Mouse (Mus musculus): ENCODE results near the gene Hyal3. TPM values are rescaled to one million over a fixed set of nuclear protein-coding genes. Genes with fewer than 3 reads are reported as not detected.

Gene Hyal3
- polyA plus RNA-seq, 1 experiment from 2014 or later, result 0.96 TPM

DNA sequence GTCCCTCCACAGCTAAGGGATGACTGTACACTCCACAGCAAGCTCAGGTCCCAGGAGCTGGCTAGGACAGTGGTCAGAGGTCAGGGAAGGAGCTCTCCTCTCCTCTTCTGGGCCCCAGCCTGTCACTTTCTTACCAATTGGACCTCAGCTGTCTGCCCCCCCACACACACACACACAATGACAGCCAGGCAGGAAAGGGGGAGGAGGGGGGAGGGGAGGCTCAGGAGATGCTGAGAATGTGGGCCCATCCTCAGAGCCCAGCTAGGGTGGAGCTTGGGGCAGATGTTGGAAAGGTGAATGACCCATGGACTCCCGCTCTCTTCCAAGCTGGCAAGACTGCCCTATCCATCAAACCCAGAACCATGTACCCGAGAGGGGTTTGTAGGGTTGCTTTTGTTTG, 26.4 kb downstream of the Hyal3 start:
- no peak for ATAC-seq (ENCODE audit: low FRiP score)
- Histone ChIP-seq H3K36me3 (replicated peaks; ENCODE audit: control insufficient read depth, insufficient read depth) (no peaks in the 10 kb centered on the region), H3K27me3 (ENCODE audit: control insufficient read depth, insufficient read depth, low read length) (no peaks in the 10 kb centered on the region), H3K27ac (no peak overlapping the region), H3K4me1 (replicated peaks; ENCODE audit: control insufficient read depth, insufficient read depth, low read length) (peaks cover 29% of the 10 kb centered on the region), H3K4me2 (replicated peaks) (no peak overlapping the region; the same call in 1 of the 2 replicates), H3K4me3 (replicated peaks; ENCODE audit: low read length) (no peak overlapping the region), H3K9me3 (ENCODE audit: control insufficient read depth, low read length) (no peaks in the 10 kb centered on the region), H3K9ac (0 out of 2 replicates have a peak overlapping the region, but pooled peaks have one; percentile 20)
- WGBS, result 56% methylated on average over 2 of the region's 2 CpGs
- DNase-seq (ENCODE audit: low spot score), result no peak

DNA sequence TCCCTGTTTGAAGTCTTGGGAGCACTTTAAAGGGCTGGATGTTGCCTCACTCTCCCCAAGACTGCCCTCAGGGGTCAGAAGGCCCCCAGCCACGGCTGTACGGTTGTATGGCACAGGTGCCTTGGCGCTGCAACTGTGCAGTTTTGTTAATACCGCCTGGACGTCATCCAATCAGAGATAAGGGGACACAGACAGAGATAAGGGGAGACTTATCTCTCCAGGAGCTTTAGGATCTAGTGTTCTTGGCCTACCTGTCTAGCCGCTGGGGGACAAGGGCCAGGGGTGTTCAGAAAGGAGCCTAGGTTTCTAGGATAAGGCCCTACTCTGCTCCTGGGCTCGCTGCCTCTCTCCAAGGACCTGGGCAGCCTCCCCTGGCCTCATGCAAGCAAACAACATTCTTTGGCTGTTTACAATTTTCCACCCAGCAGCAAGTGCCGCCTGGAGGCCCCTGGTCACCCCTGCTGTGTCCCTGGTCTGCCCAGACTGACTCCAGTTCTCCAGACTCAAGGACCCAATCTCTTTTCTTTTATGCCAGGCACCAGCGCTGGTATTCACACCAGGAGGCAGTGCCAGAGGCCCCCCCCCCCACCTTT, 27.1 kb downstream of the Hyal3 start:
- H3K9ac ChIP-seq, result no peak overlapping the region
- WGBS, result 56% methylated on average over 9 of the region's 9 CpGs

DNA sequence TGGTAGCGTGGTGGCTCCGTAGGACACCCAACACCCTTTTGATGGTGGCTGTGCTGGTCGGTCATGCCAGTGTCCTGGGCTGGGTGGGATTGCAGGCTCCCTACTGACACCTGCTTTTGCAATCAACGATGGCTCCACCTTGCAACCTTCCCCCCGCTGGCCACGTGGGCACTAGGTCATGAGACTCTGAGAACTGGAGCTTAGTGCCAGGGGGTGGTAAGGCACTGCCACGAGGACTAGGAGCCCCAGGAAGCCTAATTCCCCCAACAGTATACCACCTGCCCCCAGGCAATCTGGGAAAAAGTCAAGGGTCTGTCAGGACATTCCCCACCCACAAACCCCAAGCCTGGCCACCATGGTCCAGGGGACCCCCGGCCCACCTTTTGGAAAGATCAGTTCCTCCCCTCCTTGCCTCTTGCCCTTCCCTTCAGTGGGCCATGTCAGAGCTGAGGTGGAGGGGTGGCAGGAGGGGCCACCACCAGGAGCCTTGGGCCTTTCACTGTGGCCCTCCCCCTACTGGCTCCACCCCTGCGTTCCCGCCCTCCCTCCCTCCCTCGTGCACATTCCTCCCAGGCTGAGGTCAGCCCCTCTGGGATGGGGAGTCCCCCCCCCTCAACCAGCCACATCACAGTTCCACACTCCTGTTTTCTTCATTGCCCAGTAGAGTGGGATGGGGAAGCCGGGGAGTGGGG, 28.3 kb downstream of the Hyal3 start, which contains the start of gene Sema3b:
Sema3b (minus strand) TSS at position 489 of the 692 bp plus-strand sequence.
- Histone ChIP-seq H3K27ac (no peak within 1 kb of the TSS), H3K9me3 (ENCODE audit: control insufficient read depth, low read length) (no peaks in the 10 kb centered on the region), H3K4me1 (replicated peaks; ENCODE audit: control insufficient read depth, insufficient read depth, low read length) (peaks cover 29% of the 10 kb centered on the region), H3K36me3 (replicated peaks; ENCODE audit: control insufficient read depth, insufficient read depth) (peaks cover 4% of the 10 kb centered on the region; the same call in 1 of the 2 replicates), H3K4me2 (replicated peaks) (no peak within 1 kb of the TSS), H3K27me3 (ENCODE audit: control insufficient read depth, insufficient read depth, low read length) (no peaks in the 10 kb centered on the region), H3K9ac (no peak within 1 kb of the TSS), H3K4me3 (replicated peaks; ENCODE audit: low read length) (no peak within 1 kb of the TSS)
- DNase-seq (ENCODE audit: low spot score) (no peak), ATAC-seq (ENCODE audit: low FRiP score) (no peak)
- WGBS, result 48% methylated on average over 12 of the region's 12 CpGs

More for the DNA sequence above, 27.1 kb downstream of the Hyal3 start:
- Histone ChIP-seq H3K4me2 (replicated peaks) (no peak overlapping the region), H3K27ac (no peak overlapping the region), H3K4me3 (replicated peaks; ENCODE audit: low read length) (no peak overlapping the region), H3K27me3 (ENCODE audit: control insufficient read depth, insufficient read depth, low read length) (no peaks in the 10 kb centered on the region), H3K9me3 (ENCODE audit: control insufficient read depth, low read length) (no peaks in the 10 kb centered on the region), H3K4me1 (replicated peaks; ENCODE audit: control insufficient read depth, insufficient read depth, low read length) (peaks cover 29% of the 10 kb centered on the region), H3K36me3 (replicated peaks; ENCODE audit: control insufficient read depth, insufficient read depth) (no peaks in the 10 kb centered on the region)
- DNase-seq (ENCODE audit: low spot score) (no peak), ATAC-seq (ENCODE audit: low FRiP score) (no peak)

DNA sequence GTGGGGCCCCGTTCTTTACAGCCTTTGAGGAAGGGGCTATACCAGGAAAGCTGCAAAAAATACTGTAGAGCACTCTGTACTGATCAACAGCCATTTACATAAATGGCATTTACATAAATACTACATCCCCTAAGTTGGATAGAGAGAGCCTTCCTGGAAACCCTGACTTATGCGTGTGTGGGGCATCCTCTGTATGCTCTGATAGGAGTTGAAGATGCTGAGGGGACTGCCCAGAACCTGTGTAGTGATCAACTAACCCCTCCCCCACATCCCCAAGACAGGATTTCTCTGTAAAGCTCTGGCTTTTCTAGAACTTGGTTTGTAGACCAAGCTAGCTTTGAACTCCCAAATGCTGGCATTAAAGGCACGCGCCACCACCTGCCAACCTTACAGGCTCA, 28.8 kb downstream of the Hyal3 start:
- Histone ChIP-seq H3K4me1 (replicated peaks; ENCODE audit: control insufficient read depth, insufficient read depth, low read length) (peaks cover 28% of the 10 kb centered on the region), H3K9me3 (ENCODE audit: control insufficient read depth, low read length) (no peaks in the 10 kb centered on the region), H3K27me3 (ENCODE audit: control insufficient read depth, insufficient read depth, low read length) (no peaks in the 10 kb centered on the region), H3K4me3 (replicated peaks; ENCODE audit: low read length) (no peak overlapping the region), H3K9ac (no peak overlapping the region), H3K27ac (no peak overlapping the region), H3K36me3 (replicated peaks; ENCODE audit: control insufficient read depth, insufficient read depth) (peaks cover 9% of the 10 kb centered on the region), H3K4me2 (replicated peaks) (no peak overlapping the region)
- WGBS, result 77% methylated on average over 4 of the region's 4 CpGs
- DNase-seq (ENCODE audit: low spot score) (no peak), ATAC-seq (ENCODE audit: low FRiP score) (no peak)

DNA sequence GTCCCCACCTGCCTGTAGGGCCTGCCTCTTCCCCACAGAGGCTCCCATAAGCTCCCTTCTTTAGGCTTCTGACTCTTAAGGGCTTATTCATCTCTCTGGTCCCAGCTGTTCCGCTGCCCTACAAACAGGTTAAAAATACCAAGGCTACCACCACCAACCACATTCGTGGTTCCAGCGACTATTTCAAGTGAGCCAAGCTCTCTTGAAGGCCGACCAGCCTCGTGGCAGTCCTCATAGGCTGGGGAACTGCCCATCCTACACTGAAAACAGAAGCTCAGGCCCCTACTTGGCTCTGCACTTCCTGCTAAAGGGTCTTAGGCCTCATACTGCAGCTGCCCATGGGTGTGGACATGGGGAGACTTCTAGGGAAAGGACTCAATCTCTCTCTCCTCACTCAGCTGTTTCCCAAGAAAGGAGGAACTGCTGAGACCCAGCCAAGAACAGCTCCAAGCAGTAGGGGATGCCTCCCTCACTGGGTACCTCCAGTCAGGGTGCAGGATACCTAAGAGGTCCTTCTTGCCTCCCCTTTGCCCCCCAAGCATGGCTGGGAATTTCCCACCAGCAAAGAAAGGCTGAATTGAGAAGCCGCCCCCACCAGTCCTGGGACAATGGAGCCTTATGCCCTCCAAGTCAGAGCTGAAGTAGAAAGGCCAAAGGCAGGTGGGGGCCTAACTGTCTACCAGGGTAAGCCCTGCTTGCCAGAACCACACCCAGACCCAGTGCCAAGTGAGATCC, 31.0 kb downstream of the Hyal3 start:
- peaks cover 19% of the 10 kb centered on the region for H3K4me1 ChIP-seq (replicated peaks; ENCODE audit: control insufficient read depth, insufficient read depth, low read length)
- WGBS, result 75% methylated on average over 6 of the region's 6 CpGs
- no peak for DNase-seq (ENCODE audit: low spot score)

DNA sequence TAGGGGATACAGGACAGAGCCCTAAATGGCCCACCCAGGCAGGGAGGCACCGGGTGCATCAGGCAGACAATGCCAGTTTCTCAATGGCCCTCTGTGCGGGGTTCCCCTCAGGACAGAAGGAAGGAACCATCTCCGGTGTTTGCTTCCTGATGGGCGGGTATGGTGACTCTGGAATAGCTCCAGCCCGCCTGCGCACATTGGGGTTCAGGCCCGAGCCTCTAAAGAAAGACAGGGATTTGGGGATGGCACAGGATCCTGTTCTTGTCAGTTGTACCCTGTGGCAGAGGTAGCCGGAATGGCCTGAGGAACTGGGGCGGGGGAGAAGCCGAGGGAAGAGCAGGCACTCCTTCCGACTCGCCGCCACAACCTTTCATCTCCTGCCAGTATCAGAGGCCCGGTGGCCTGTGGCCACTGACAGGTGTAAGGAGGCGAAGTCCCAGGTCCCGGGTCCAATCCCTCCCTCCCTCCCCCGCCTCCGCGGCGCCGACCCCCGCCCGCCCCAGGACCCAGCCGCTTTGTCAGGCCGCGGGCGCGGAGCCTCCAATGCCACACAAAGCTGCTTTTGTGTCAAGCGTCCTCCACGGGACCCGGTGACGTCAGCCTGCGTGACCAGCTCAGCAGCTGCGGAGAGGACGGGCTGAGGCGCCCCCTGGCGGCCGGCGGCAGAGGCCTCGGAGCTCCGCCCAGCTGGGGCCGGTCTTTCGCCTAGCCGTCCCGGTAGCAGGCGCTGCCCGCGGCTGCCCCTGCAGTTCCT, 31.8 kb downstream of the Hyal3 start:
- H3K9ac ChIP-seq, result peak overlapping the region; percentile 86
- DNase-seq (ENCODE audit: low spot score) (peak; percentile 99), ATAC-seq (ENCODE audit: low FRiP score) (peak; percentile 95)
- peak overlapping the region; percentile 75 for H3K4me2 ChIP-seq (replicated peaks)
- H3K27me3 ChIP-seq (ENCODE audit: control insufficient read depth, insufficient read depth, low read length), result no peaks in the 10 kb centered on the region
- peak overlapping the region; percentile 100 for H3K27ac ChIP-seq
- H3K36me3 ChIP-seq (replicated peaks; ENCODE audit: control insufficient read depth, insufficient read depth), result peaks cover 37% of the 10 kb centered on the region
- H3K9me3 ChIP-seq (ENCODE audit: control insufficient read depth, low read length), result no peaks in the 10 kb centered on the region
- H3K4me3 ChIP-seq (replicated peaks; ENCODE audit: low read length), result peak overlapping the region; percentile 34
- under 1% methylated on average over 45 of the region's 48 CpGs for WGBS
- peaks cover 12% of the 10 kb centered on the region for H3K4me1 ChIP-seq (replicated peaks; ENCODE audit: control insufficient read depth, insufficient read depth, low read length)

More for the DNA sequence above, 31.0 kb downstream of the Hyal3 start:
- no peak for ATAC-seq (ENCODE audit: low FRiP score)
- H3K9ac ChIP-seq, result peak overlapping the region; percentile 86
- peak overlapping the region; percentile 100 for H3K27ac ChIP-seq
- H3K9me3 ChIP-seq (ENCODE audit: control insufficient read depth, low read length), result no peaks in the 10 kb centered on the region
- peaks cover 31% of the 10 kb centered on the region for H3K36me3 ChIP-seq (replicated peaks; ENCODE audit: control insufficient read depth, insufficient read depth)
- H3K4me2 ChIP-seq (replicated peaks), result peak overlapping the region; percentile 75
- H3K4me3 ChIP-seq (replicated peaks; ENCODE audit: low read length), result peak overlapping the region; percentile 34
- H3K27me3 ChIP-seq (ENCODE audit: control insufficient read depth, insufficient read depth, low read length), result no peaks in the 10 kb centered on the region

DNA sequence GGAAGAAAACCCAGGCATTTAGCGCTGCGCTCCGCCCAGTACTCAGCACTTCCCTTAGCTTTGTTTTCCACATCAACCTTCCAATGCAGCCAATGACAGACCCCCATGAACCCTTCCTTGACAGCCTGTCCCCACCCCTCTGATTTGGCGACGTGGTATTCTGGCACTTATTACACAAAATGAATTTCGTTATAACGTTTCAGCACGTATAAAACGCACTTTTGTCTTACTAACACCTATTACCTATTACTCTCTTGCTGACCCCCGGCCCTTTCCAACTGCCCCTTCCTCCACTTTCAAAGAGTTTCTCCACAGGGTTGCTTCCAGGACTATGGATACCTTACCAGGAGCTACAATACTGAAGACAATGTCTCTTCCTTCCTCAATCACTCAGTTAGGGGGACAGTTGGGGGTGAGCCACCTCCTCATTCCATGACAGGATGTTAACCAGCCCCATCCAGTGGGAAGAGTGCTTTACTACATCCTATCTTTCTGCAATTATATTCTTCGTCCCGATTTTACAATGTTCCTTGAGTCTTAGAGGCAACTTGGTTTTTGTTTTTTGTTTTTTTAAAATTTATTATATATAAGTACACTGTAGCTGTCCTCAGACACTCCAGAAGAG, 32.4 kb downstream of the Hyal3 start:
- no peak for DNase-seq (ENCODE audit: low spot score)
- Histone ChIP-seq H3K27ac (peak overlapping the region; percentile 100), H3K9me3 (ENCODE audit: control insufficient read depth, low read length) (no peaks in the 10 kb centered on the region), H3K9ac (peak overlapping the region; percentile 86), H3K36me3 (replicated peaks; ENCODE audit: control insufficient read depth, insufficient read depth) (peaks cover 44% of the 10 kb centered on the region), H3K4me1 (replicated peaks; ENCODE audit: control insufficient read depth, insufficient read depth, low read length) (peaks cover 12% of the 10 kb centered on the region), H3K27me3 (ENCODE audit: control insufficient read depth, insufficient read depth, low read length) (no peaks in the 10 kb centered on the region), H3K4me2 (replicated peaks) (peak overlapping the region; percentile 75), H3K4me3 (replicated peaks; ENCODE audit: low read length) (peak overlapping the region; percentile 34)
- WGBS, result 12% methylated on average over 12 of the region's 12 CpGs
- no peak for ATAC-seq (ENCODE audit: low FRiP score)

DNA sequence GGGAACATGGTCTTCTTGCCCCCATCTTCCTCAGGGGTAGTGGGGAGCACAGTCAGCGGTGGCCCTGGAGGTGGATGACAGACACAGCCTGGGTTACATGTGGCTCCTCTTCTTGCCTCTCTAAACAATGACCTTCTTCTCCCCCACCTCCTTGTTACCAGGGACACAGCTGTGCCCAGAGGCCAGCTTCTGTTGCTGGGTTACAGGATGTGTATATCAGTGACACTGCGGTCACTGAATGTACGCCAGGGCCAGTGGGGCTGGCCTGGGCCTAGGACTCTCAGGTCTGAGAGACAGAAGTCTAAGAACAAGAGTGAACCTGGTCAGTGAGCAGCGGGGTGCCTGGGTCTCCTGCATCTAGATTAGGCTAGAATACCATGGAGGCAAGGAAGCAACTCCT, 34.4 kb downstream of the Hyal3 start:
- H3K4me2 ChIP-seq (replicated peaks), result no peak overlapping the region
- no peaks in the 10 kb centered on the region for H3K9me3 ChIP-seq (ENCODE audit: control insufficient read depth, low read length)
- H3K4me3 ChIP-seq (replicated peaks; ENCODE audit: low read length), result no peak overlapping the region
- no peak overlapping the region for H3K9ac ChIP-seq
- H3K27ac ChIP-seq, result no peak overlapping the region
- DNase-seq (ENCODE audit: low spot score) (no peak), ATAC-seq (ENCODE audit: low FRiP score) (no peak)
- H3K27me3 ChIP-seq (ENCODE audit: control insufficient read depth, insufficient read depth, low read length), result no peaks in the 10 kb centered on the region
- peaks cover 63% of the 10 kb centered on the region for H3K36me3 ChIP-seq (replicated peaks; ENCODE audit: control insufficient read depth, insufficient read depth)
- WGBS, result 43% methylated on average over 4 of the region's 4 CpGs
- H3K4me1 ChIP-seq (replicated peaks; ENCODE audit: control insufficient read depth, insufficient read depth, low read length), result peaks cover 19% of the 10 kb centered on the region

Data from hindbrain, embryonic 14.5 days (tissue).